Mouse (Mus musculus): Measurements from ENCODE around the gene Hoxa6. TPM values are rescaled to one million over a fixed set of nuclear protein-coding genes. Genes with fewer than 3 reads are reported as not detected.

Hoxa6 gene
- polyA plus RNA-seq, 1 experiment, result 3.7 TPM

- no peak for TF ChIP-seq CTCF (IDR thresholded peaks at IDR 0.05; ENCODE audit: borderline replicate concordance, extremely low read depth, insufficient read depth, insufficient read length)
- TF ChIP-seq POLR2A (IDR thresholded peaks at IDR 0.05; ENCODE audit: borderline replicate concordance, extremely low read depth, insufficient read depth, insufficient read length, poor library complexity, severe bottlenecking), result no peak
- DNase-seq (ENCODE audit: low read depth), result no peak
Measured at GRCm38 (mm10) chr6:52217895-52218642, 9.5 kb upstream of the Hoxa6 start.

GRCm38 (mm10) chr6:52217459-52217768, 8.9 kb upstream of the Hoxa6 start:
- TF ChIP-seq CTCF (IDR thresholded peaks at IDR 0.05; ENCODE audit: borderline replicate concordance, extremely low read depth, insufficient read depth, insufficient read length), result no peak
- no peak for TF ChIP-seq POLR2A (IDR thresholded peaks at IDR 0.05; ENCODE audit: borderline replicate concordance, extremely low read depth, insufficient read depth, insufficient read length, poor library complexity, severe bottlenecking)
- no peak for DNase-seq (ENCODE audit: low read depth)

- TF ChIP-seq CTCF (IDR thresholded peaks at IDR 0.05; ENCODE audit: borderline replicate concordance, extremely low read depth, insufficient read depth, insufficient read length) (no peak), POLR2A (IDR thresholded peaks at IDR 0.05; ENCODE audit: borderline replicate concordance, extremely low read depth, insufficient read depth, insufficient read length, poor library complexity, severe bottlenecking) (no peak)
- DNase-seq (ENCODE audit: low read depth), result no peak
Measured at GRCm38 (mm10) chr6:52216691-52217458, 8.4 kb upstream of the Hoxa6 start.

GRCm38 (mm10) chr6:52215771-52216535, 7.4 kb upstream of the Hoxa6 start:
- DNase-seq (ENCODE audit: low read depth), result no peak
- no peak for TF ChIP-seq CTCF (IDR thresholded peaks at IDR 0.05; ENCODE audit: borderline replicate concordance, extremely low read depth, insufficient read depth, insufficient read length)
- TF ChIP-seq POLR2A (IDR thresholded peaks at IDR 0.05; ENCODE audit: borderline replicate concordance, extremely low read depth, insufficient read depth, insufficient read length, poor library complexity, severe bottlenecking), result no peak

- TF ChIP-seq CTCF (IDR thresholded peaks at IDR 0.05; ENCODE audit: borderline replicate concordance, extremely low read depth, insufficient read depth, insufficient read length) (no peak), POLR2A (IDR thresholded peaks at IDR 0.05; ENCODE audit: borderline replicate concordance, extremely low read depth, insufficient read depth, insufficient read length, poor library complexity, severe bottlenecking) (no peak)
- no peak for DNase-seq (ENCODE audit: low read depth)
Measured at GRCm38 (mm10) chr6:52215070-52215469, 6.5 kb upstream of the Hoxa6 start.

DNA sequence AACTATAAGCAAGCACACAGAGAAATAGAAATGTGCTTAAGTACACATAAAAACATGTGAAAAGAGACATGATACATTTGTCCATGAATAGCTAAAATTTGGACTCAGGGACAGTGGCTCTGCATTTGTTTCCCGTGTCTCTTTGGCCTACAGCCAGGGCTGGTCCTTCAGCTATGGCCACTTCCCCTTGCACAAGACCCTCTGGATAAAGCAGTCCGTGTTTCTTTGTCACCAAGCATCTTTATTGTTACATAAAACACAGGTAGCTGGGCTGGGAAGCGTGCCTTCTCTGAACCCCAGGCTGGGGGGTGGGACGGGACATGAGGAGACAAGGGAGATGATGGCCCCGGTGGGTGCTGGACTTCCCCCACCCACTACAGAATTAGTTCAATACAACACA, 5.7 kb upstream of the Hoxa6 start:
- TF ChIP-seq POLR2A (IDR thresholded peaks at IDR 0.05; ENCODE audit: borderline replicate concordance, extremely low read depth, insufficient read depth, insufficient read length, poor library complexity, severe bottlenecking) (no peak), CTCF (IDR thresholded peaks at IDR 0.05; ENCODE audit: borderline replicate concordance, extremely low read depth, insufficient read depth, insufficient read length) (no peak)
- DNase-seq (ENCODE audit: low read depth), result no peak

GRCm38 (mm10) chr6:52213119-52213986, 4.8 kb upstream of the Hoxa6 start, which contains the start of the genes Hoxa3 and Gm28308:
Hoxa3 (minus strand) TSS chr6:52213336.
Gm28308 (minus strand) TSS chr6:52213339.
- TF ChIP-seq CTCF (IDR thresholded peaks at IDR 0.05; ENCODE audit: borderline replicate concordance, extremely low read depth, insufficient read depth, insufficient read length) (no peak), POLR2A (IDR thresholded peaks at IDR 0.05; ENCODE audit: borderline replicate concordance, extremely low read depth, insufficient read depth, insufficient read length, poor library complexity, severe bottlenecking) (no peak)

DNA sequence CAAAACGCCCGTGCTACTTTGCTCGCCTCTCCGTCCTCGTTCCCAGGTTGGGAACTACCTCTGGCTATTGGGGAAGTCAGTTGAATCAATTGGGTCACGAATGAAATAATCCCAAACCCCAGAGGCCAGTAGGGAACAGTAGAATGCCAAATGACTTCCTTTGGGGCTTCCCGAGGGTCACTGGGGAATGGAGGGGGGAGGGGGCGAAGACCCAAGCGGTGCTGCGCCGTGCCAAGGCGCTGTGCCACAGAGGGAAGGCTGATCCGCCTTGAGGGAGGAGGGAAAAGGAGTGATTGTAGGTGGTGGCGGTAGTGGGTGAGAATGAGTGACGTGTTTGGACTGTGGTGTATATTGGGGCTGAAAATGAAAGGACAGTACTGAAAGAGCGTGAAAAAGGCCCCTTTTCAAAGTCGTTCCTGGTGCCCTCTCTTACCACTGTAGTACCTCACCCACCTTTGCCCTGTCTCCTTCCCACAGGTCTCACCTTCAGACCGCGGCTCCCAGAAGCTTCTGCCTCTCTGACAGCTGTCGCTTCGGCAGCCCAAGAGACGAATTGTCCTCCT, 4.1 kb upstream of the Hoxa6 start:
- TF ChIP-seq POLR2A (IDR thresholded peaks at IDR 0.05; ENCODE audit: borderline replicate concordance, extremely low read depth, insufficient read depth, insufficient read length, poor library complexity, severe bottlenecking) (no peak), CTCF (IDR thresholded peaks at IDR 0.05; ENCODE audit: borderline replicate concordance, extremely low read depth, insufficient read depth, insufficient read length) (no peak)
- no peak for DNase-seq (ENCODE audit: low read depth)

More at GRCm38 (mm10) chr6:52213119-52213986, 4.8 kb upstream of the Hoxa6 start, which contains the start of the genes Hoxa3 and Gm28308:
- DNase-seq (ENCODE audit: low read depth), result no peak

GRCm38 (mm10) chr6:52211961-52212360, 3.4 kb upstream of the Hoxa6 start:
- TF ChIP-seq CTCF (IDR thresholded peaks at IDR 0.05; ENCODE audit: borderline replicate concordance, extremely low read depth, insufficient read depth, insufficient read length) (no peak), POLR2A (IDR thresholded peaks at IDR 0.05; ENCODE audit: borderline replicate concordance, extremely low read depth, insufficient read depth, insufficient read length, poor library complexity, severe bottlenecking) (no peak)
- no peak for DNase-seq (ENCODE audit: low read depth)
